ENCODE assay signal across 18 mouse cellular contexts in the genomic region with DNA sequence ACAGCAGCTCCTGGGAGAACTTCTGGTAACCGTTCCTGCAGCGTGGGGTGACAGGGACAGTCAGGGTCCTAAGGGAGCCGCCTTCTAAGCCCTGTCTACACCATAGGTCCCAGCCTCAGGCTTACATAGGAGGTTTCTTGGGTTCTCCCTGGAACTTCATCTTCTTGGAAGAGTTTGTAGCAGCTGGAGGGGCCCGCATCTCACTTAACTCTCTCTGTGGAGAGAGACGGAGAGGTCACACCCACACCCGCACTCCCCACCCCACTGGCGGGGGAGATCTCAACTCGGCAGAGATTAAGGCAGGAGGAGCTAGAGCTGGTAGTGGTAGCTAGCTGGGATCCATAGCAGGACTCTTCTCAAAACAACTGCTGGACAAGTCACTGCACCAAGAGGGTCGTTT. TPM values are rescaled to one million over a fixed set of nuclear protein-coding genes. Genes with fewer than 3 reads are reported as not detected.
DNase-seq lines count a peak whose midpoint lies in the region; ATAC-seq lines count a peak whose summit lies in the region.
"Had no signal": no experiment of that assay in that cellular context is flagged by ENCODE, and none has a peak within 500 bp of the region (broad histone marks: within the 10 kb centered on the region; RNA-seq: fewer than 3 reads in every experiment).

No protein-coding gene starts in this region.

- peak; percentile 50 for DNase-seq in cerebellum, adult 11-12 months
- DNase-seq in cerebellum, postnatal 36 days: no peak
- peak; percentile 70 for DNase-seq in heart, embryonic 10.5 days (ENCODE audit: low spot score)
- no peak for DNase-seq in liver, embryonic 11.5 days (ENCODE audit: low spot score)
- DNase-seq in liver: no peak
- DNase-seq in embryonic facial prominence, embryonic 10.5 days (ENCODE audit: low spot score): no peak
- DNase-seq: adrenal gland, postnatal 10 days; embryo, embryonic 11 days; gastrocnemius, postnatal 14 days; heart, postnatal 10 days; kidney, adult 11 months had no signal

- peaks cover 34% of the 10 kb centered on the region for H3K4me1 ChIP-seq in heart, embryonic 10.5 days
- peaks cover 18% of the 10 kb centered on the region for H3K4me1 ChIP-seq in heart, embryonic 11.5 days (ENCODE audit: control insufficient read depth, insufficient read depth, low read length)
- peaks cover 34% of the 10 kb centered on the region for H3K4me1 ChIP-seq in liver, embryonic 11.5 days (replicated peaks; ENCODE audit: control insufficient read depth, insufficient read depth, low read length)
- peaks cover 44% of the 10 kb centered on the region for H3K4me1 ChIP-seq in embryonic facial prominence, embryonic 10.5 days

- no peak overlapping the region for H3K4me3 ChIP-seq in heart, embryonic 10.5 days
- H3K4me3 ChIP-seq in heart, embryonic 11.5 days (ENCODE audit: low read depth, low read length): no peak overlapping the region
- H3K4me3 ChIP-seq in liver, embryonic 11.5 days (ENCODE audit: low read depth, low read length): no peak overlapping the region; the same call in 1 of the 2 replicates
- H3K4me3 ChIP-seq in embryonic facial prominence, embryonic 10.5 days: peak overlapping the region; percentile 60; the same call in 1 of the 2 replicates
- H3K4me3 ChIP-seq: heart, adult 2 months had no signal

- peaks cover 69% of the 10 kb centered on the region for H3K36me3 ChIP-seq in heart, embryonic 10.5 days
- peaks cover 32% of the 10 kb centered on the region for H3K36me3 ChIP-seq in heart, embryonic 11.5 days (ENCODE audit: control insufficient read depth, insufficient read depth, low read length)
- peaks cover 38% of the 10 kb centered on the region for H3K36me3 ChIP-seq in liver, embryonic 11.5 days (ENCODE audit: control insufficient read depth, insufficient read depth, low read length)
- peaks cover 80% of the 10 kb centered on the region for H3K36me3 ChIP-seq in embryonic facial prominence, embryonic 10.5 days (replicated peaks)

- no peak overlapping the region for H3K27ac ChIP-seq in heart, embryonic 10.5 days
- no peak overlapping the region for H3K27ac ChIP-seq in heart, embryonic 11.5 days (ENCODE audit: low read depth, low read length)
- no peak overlapping the region for H3K27ac ChIP-seq in liver, embryonic 11.5 days (ENCODE audit: low read depth, low read length)
- H3K27ac ChIP-seq in embryonic facial prominence, embryonic 10.5 days (replicated peaks): no peak overlapping the region
- H3K27ac ChIP-seq: forebrain, embryonic 15.5 days; heart, adult 2 months; hindbrain, postnatal 0 days had no signal

- H3K9me3 ChIP-seq in heart, embryonic 10.5 days: no peaks in the 10 kb centered on the region
- no peaks in the 10 kb centered on the region for H3K9me3 ChIP-seq in heart, embryonic 11.5 days (replicated peaks; ENCODE audit: control insufficient read depth, low read length)
- no peaks in the 10 kb centered on the region for H3K9me3 ChIP-seq in liver, embryonic 11.5 days (ENCODE audit: control insufficient read depth, low read length)
- no peaks in the 10 kb centered on the region for H3K9me3 ChIP-seq in embryonic facial prominence, embryonic 10.5 days
- H3K9me3 ChIP-seq: embryonic facial prominence, embryonic 12.5 days; forebrain, embryonic 15.5 days had no signal

- H3K4me2 ChIP-seq in heart, embryonic 11.5 days: no peak overlapping the region
- H3K4me2 ChIP-seq in liver, embryonic 11.5 days: no peak overlapping the region
- H3K4me2 ChIP-seq: forebrain, embryonic 15.5 days had no signal

- no peaks in the 10 kb centered on the region for H3K27me3 ChIP-seq in heart, embryonic 10.5 days (ENCODE audit: insufficient read depth, poor library complexity, severe bottlenecking)
- H3K27me3 ChIP-seq in heart, embryonic 11.5 days (ENCODE audit: control insufficient read depth, insufficient read depth, low read length): no peaks in the 10 kb centered on the region
- no peaks in the 10 kb centered on the region for H3K27me3 ChIP-seq in liver, embryonic 11.5 days (replicated peaks; ENCODE audit: control insufficient read depth, insufficient read depth, low read length)
- H3K27me3 ChIP-seq in embryonic facial prominence, embryonic 10.5 days (replicated peaks; ENCODE audit: low read depth, poor library complexity, severe bottlenecking): no peaks in the 10 kb centered on the region
- H3K27me3 ChIP-seq: CH12.LX; embryonic facial prominence, embryonic 12.5 days; forebrain, embryonic 15.5 days had no signal

- WGBS in heart, embryonic 10.5 days: 80% methylated on average over 9 of the region's 9 CpGs
- 77% methylated on average over 9 of the region's 9 CpGs for WGBS in heart, embryonic 11.5 days (ENCODE audit: insufficient replicate concordance)
- 74% methylated on average over 9 of the region's 9 CpGs for WGBS in liver, embryonic 11.5 days
- WGBS in embryonic facial prominence, embryonic 10.5 days: 92% methylated on average over 9 of the region's 9 CpGs

- H3K9ac ChIP-seq in heart, embryonic 11.5 days (ENCODE audit: low read depth, low read length): no peak overlapping the region
- H3K9ac ChIP-seq in liver, embryonic 11.5 days (ENCODE audit: low read depth, low read length): 0 out of 2 replicates have a peak overlapping the region, but pooled peaks have one; percentile 9
- H3K9ac ChIP-seq: embryonic facial prominence, embryonic 12.5 days; forebrain, embryonic 15.5 days had no signal

- ATAC-seq in heart, embryonic 11.5 days (replicated peaks; ENCODE audit: insufficient number of reproducible peaks, low FRiP score, low TSS enrichment): no peak
- ATAC-seq in liver, embryonic 11.5 days (replicated peaks; ENCODE audit: low FRiP score): no peak

RNA-seq across cellular contexts. Expression of gene Ubtf, which starts 11.4 kb away (rescaled TPM):
- 60.4 and 75.4 TPM in 2 replicates for polyA plus RNA-seq in heart, embryonic 10.5 days (2016; fragmentation: Nextera tagmentation; extraction: Ambion mirVana)
- polyA plus RNA-seq in heart, embryonic 11.5 days (2014; fragmentation: Nextera tagmentation; extraction: Ambion mirVana): 52.4 and 56.4 TPM in 2 replicates
- 104 and 108 TPM in 2 replicates for polyA plus RNA-seq in liver, embryonic 11.5 days (2014; fragmentation: Nextera tagmentation; extraction: Ambion mirVana)
- polyA plus RNA-seq in embryonic facial prominence, embryonic 10.5 days (2016; fragmentation: Nextera tagmentation; extraction: Ambion mirVana): 94.2 and 96.3 TPM in 2 replicates

RNA-seq across cellular contexts. Expression of gene Atxn7l3, which starts 11.7 kb away (rescaled TPM):
- 9.1 and 14.3 TPM in 2 replicates for polyA plus RNA-seq in heart, embryonic 10.5 days (2016; fragmentation: Nextera tagmentation; extraction: Ambion mirVana)
- polyA plus RNA-seq in heart, embryonic 11.5 days (2014; fragmentation: Nextera tagmentation; extraction: Ambion mirVana): 9.9 and 12.0 TPM in 2 replicates
- polyA plus RNA-seq in liver, embryonic 11.5 days (2014; fragmentation: Nextera tagmentation; extraction: Ambion mirVana): 11.4 and 14.7 TPM in 2 replicates
- polyA plus RNA-seq in embryonic facial prominence, embryonic 10.5 days (2016; fragmentation: Nextera tagmentation; extraction: Ambion mirVana): 15.6 and 18.2 TPM in 2 replicates

RNA-seq across cellular contexts. Expression of gene Tmub2, which starts 23.4 kb away (rescaled TPM):
- polyA plus RNA-seq in heart, embryonic 10.5 days (2016; fragmentation: Nextera tagmentation; extraction: Ambion mirVana): 40.1 and 41.8 TPM in 2 replicates
- 40.1 and 40.5 TPM in 2 replicates for polyA plus RNA-seq in heart, embryonic 11.5 days (2014; fragmentation: Nextera tagmentation; extraction: Ambion mirVana)
- 41.6 and 44.8 TPM in 2 replicates for polyA plus RNA-seq in liver, embryonic 11.5 days (2014; fragmentation: Nextera tagmentation; extraction: Ambion mirVana)
- polyA plus RNA-seq in embryonic facial prominence, embryonic 10.5 days (2016; fragmentation: Nextera tagmentation; extraction: Ambion mirVana): 45.2 and 46.2 TPM in 2 replicates

RNA-seq across cellular contexts. Expression of gene Asb16, which starts 39.6 kb away (rescaled TPM):
- polyA plus RNA-seq in heart, embryonic 10.5 days (2016; fragmentation: Nextera tagmentation; extraction: Ambion mirVana): 0.06 and 0.08 TPM in 2 replicates
- 0.23 TPM in 1 of 2 replicates, not detected in the other for polyA plus RNA-seq in heart, embryonic 11.5 days (2014; fragmentation: Nextera tagmentation; extraction: Ambion mirVana)
- 0.05 and 0.12 TPM in 2 replicates for polyA plus RNA-seq in liver, embryonic 11.5 days (2014; fragmentation: Nextera tagmentation; extraction: Ambion mirVana)
- polyA plus RNA-seq in embryonic facial prominence, embryonic 10.5 days (2016; fragmentation: Nextera tagmentation; extraction: Ambion mirVana): 0.09 and 0.10 TPM in 2 replicates
- polyA plus RNA-seq: forebrain, embryonic 11.5 days; forebrain, embryonic 15.5 days had no signal

RNA-seq across cellular contexts. Expression of gene Slc4a1, which starts 57.9 kb away (rescaled TPM):
- polyA plus RNA-seq in heart, embryonic 10.5 days (2016; fragmentation: Nextera tagmentation; extraction: Ambion mirVana): 88.9 and 128 TPM in 2 replicates
- 102 and 112 TPM in 2 replicates for polyA plus RNA-seq in heart, embryonic 11.5 days (2014; fragmentation: Nextera tagmentation; extraction: Ambion mirVana)
- polyA plus RNA-seq in liver, embryonic 11.5 days (2014; fragmentation: Nextera tagmentation; extraction: Ambion mirVana): 191 and 229 TPM in 2 replicates
- 29.7 and 33.8 TPM in 2 replicates for polyA plus RNA-seq in embryonic facial prominence, embryonic 10.5 days (2016; fragmentation: Nextera tagmentation; extraction: Ambion mirVana)

Comparison
In these comparisons a context has a peak if more than half of its experiments do, and no peak if none do; other contexts are left out.
1. DNase-seq: peak in cerebellum, adult 11-12 months (single experiment) and heart, embryonic 10.5 days (single experiment); none in cerebellum, postnatal 36 days (0 of 2), liver, embryonic 11.5 days (single experiment), liver (single experiment) and embryonic facial prominence, embryonic 10.5 days (single experiment).